Mouse (Mus musculus): Measurements from ENCODE around the gene Sf3b2.
A peak's percentile ranks its signal among the peaks of the same experiment; 100 is the strongest.
"Not testable (repeated sequence)": the region's sequence is repeated elsewhere in the genome, so short reads cannot be mapped to it uniquely, and the experiment has no call there.

Sf3b2 gene

DNA sequence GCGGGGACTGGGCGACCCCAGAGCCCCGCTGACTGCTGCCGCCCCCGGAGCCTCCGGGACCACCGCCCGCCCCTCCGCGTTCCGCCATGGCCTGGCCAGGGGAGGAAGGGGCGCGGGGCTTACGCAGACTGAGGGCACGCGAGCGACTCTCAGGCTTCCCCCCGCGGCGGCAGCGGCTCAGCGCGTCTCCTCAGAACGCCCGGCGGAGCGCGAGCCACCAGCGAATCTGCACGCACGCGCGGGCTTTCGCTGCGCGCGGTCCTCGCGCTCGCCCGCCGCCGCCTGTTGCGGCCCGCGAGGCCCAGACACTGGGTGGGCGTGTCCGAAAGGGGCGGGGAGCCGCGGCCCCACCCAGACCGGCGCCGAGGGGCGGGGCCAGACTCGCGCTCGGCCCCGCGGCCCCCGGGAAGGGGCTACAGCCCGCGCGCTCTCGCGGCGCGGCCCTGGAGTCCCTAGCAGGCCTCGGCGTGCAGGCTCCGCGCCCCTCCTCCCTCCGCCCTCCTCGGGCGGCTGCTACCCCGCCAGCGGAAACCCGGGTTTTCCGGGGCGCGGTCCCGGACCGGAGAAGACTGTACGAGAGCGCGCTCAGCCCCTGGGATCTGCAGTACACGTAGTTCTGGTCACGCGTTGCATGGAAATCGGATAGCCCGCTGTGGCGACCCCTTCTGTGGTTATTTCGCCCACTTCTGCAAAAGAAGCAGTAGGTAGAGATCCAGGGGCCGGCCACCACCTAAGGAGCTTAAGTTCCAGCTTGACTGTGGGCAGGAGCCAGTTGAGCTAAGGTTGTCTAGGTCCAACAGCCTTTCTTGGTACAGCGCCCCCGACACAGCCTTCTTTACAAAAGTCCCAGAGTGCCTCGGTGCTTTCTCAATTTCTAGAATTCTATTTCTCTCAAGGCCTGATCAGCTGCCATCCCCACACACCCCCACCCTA is 22.2 kb downstream of the Sf3b2 start, which contains the start of gene Pacs1:
Gene Pacs1, minus strand, starts transcription at position 319 of the 933 bp plus-strand sequence.
- DNase-seq (ENCODE audit: low spot score in 2 of 2): peak; percentile 84 to 87

DNA sequence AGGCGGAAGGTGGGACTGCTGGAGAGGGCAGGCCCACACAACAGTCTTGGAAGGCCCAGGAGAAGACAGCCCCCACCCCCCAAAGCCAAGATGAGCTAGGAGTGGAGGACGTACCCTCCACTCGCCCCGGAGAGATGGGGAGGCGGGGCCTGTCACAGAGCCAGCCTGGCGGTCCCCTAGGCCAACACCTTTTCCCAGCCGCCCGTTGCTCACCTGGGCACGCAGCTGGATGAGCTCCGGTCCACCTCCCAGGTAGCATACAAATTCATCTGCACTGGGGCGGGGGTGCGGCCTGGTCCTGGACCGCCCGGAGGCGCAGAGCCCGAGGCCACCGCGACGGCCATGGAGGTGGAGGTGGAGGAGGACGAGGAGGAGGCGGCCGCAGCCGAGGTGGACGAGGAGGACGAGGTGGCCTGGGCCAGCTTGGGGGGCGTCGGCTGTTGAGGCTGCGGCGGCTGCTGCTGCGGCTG is 22.9 kb downstream of the Sf3b2 start:
- peak; percentile 20 to 39 for DNase-seq (ENCODE audit: low spot score in 2 of 2)

DNA sequence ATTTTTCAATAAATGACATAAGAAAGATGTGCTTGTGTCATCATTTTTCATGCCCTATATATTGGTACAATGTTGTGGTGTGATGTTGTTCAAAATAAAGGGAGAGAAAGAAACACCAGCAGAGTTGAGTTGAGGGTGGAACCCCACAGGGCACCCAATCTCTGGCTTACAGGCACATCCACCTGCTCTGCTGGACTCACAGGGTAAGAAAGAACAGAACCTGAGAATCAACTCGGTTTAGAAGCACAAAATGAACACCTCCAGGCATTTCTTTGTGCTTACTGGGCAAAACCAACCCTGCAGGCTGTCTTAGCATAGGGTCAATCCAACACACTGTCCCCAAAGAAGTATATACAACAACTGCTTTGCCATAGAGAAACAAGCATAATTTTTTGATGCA is 23.8 kb downstream of the Sf3b2 start:
- DNase-seq (ENCODE audit: low spot score in 2 of 2): no peak

GRCm38 (mm10) chr19:5269392-5269791 is 25.9 kb downstream of the Sf3b2 start:
- no peak for DNase-seq (ENCODE audit: low spot score in 2 of 2)

DNA sequence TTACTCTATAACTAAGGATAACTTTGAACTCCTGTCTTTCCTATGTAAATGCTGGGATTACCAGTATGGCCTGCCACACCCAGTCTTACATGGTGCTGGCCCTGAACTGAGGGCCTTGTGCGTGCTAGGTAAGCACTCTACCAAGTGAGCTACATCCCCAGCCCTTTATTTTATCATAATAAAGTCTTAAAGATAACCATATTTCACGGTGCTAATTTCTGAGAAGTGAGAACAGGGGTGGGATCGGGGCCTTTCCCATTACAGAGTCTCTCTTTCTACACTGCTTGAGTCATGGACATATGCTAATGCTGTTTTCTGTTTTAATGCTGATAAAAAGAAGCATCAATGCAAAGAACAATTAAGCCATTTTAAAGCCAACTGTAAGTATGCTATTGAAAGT is 26.4 kb downstream of the Sf3b2 start:
- DNase-seq (ENCODE audit: low spot score in 2 of 2): no peak

GRCm38 (mm10) chr19:5268017-5268416 is 27.2 kb downstream of the Sf3b2 start:
- DNase-seq (ENCODE audit: low spot score in 2 of 2): no peak

GRCm38 (mm10) chr19:5267015-5267414 is 28.2 kb downstream of the Sf3b2 start:
- no peak for DNase-seq (ENCODE audit: low spot score in 2 of 2)

GRCm38 (mm10) chr19:5257140-5257539 is 38.1 kb downstream of the Sf3b2 start:
- DNase-seq (ENCODE audit: low spot score in 2 of 2): peak; percentile 30 to 48

DNA sequence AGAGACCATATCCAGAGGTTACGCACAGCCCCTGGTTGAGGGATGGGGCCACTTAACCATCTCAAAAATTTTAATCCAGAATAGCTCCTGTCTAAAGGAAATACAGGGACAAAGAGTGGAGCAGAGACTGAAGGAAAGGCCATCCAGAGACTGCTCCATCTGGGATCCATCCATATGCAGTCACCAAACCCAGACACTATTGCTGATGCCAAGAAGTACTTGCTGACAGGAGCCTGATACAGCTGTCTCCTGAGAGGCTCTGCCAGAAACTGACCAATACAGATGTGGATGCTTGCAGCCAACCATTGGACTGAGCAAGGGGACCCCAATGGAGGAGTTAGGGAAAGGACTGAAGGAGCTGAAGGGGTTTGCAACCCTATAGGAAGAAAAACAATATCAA is 58.3 kb downstream of the Sf3b2 start:
- DNase-seq (ENCODE audit: low spot score in 2 of 2): not testable (repeated sequence)

DNA sequence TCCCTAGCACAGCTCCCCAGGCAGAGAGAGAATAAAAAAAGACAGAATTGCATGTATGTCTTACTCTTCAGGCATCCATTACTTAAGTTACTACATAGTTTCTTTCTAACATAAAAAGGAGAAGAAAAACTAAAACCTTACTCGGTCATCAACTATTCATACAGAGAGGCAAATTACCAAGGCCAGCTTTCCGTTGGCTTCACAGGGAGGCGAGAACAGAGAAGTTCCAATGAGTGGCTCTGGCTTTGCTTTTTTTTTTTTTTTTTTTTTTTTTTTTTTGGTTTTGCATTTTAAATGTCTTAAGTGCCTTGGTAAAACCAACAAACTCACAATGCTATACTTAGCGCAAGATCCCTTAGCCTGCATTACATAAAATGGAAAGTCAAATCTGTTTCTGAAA is 62.6 kb downstream of the Sf3b2 start:
- DNase-seq (ENCODE audit: low spot score in 2 of 2): no peak

- DNase-seq (ENCODE audit: low spot score in 2 of 2): no peak
Measured at GRCm38 (mm10) chr19:5230110-5230509, 65.1 kb downstream of the Sf3b2 start.

DNA sequence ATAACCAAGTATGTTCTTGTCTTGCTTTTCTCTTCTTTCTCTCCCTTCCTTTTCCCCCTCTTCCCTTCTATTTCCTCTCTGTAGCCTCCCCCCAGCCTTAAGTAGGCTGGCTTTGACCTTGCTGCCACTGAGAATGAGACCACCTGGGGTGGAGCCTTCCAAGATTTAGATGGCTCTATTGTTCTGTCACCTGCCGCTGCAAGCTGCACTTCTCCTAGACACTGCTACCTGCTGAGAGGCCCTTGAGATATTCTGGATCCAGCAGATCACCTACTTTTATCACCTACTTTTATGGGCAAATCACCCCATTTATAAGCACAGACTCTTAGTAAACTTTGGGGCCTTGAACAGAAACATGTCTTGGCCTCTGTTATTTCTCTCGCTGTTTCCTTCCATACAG is 70.6 kb downstream of the Sf3b2 start:
- no peak for DNase-seq (ENCODE audit: low spot score in 2 of 2)

GRCm38 (mm10) chr19:5224077-5224476 is 71.2 kb downstream of the Sf3b2 start:
- DNase-seq (ENCODE audit: low spot score in 2 of 2): no peak
